Mouse (Mus musculus) heart, postnatal 0 days (tissue): ENCODE data around the gene Syn2.

Experiments used
- CTCF ChIP-seq: IDR thresholded peaks from 2 replicates; pipeline ENCODE4 v1.5.1; 2016; ENCODE audit warnings: antibody characterized with exemption, control low read depth, low read depth
- EP300 ChIP-seq: IDR thresholded peaks from 2 replicates; pipeline ENCODE4 v1.6.1; 2016; ENCODE audit warnings: antibody characterized with exemption, low read depth

GRCm38 (mm10) chr6:115178826-115179225 is 44.1 kb downstream of the Syn2 start:
- TF ChIP-seq CTCF (no peak), EP300 (no peak)
